Mouse (Mus musculus) bone marrow macrophage, adult 2 months (primary cell): ENCODE measurements around the gene Pcbp3.
A peak's percentile ranks its signal among the peaks of the same experiment; 100 is the strongest.

Experiments used
- CTCF ChIP-seq: IDR thresholded peaks from 2 replicates; pipeline ENCODE4 v1.5.1; 2012; ENCODE audit warnings: low read depth, mild to moderate bottlenecking, low read length, moderate library complexity
- POLR2A ChIP-seq: IDR thresholded peaks from 2 replicates; pipeline ENCODE4 v1.6.1; 2012; ENCODE audit warnings: mild to moderate bottlenecking, low read depth, low read length, borderline replicate concordance

DNA sequence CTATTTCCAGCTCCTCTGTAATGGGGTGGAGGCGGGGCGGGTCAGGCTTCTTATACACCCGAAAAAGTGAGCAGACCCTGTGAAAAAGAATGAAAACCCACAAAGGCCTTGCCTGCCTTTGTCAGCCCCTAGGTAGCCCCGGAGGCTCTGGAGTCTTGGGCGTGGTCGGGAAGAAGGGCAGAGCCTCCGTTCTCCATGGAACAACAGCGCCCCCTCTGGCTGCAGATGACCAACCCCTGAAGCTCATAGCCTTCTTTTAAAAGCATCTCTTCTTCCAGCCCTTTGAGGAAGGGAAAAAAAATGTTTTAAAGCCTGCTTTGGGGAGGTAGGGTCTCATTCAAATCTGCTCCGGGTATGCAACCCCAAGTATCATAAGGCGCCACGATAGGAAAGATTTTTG, 233.3 kb downstream of the Pcbp3 start:
- TF ChIP-seq CTCF (peak; percentile 22; the same call in 1 of the 2 replicates), POLR2A (no peak)
